Mouse (Mus musculus): ENCODE results near the gene Ttl.

DNA sequence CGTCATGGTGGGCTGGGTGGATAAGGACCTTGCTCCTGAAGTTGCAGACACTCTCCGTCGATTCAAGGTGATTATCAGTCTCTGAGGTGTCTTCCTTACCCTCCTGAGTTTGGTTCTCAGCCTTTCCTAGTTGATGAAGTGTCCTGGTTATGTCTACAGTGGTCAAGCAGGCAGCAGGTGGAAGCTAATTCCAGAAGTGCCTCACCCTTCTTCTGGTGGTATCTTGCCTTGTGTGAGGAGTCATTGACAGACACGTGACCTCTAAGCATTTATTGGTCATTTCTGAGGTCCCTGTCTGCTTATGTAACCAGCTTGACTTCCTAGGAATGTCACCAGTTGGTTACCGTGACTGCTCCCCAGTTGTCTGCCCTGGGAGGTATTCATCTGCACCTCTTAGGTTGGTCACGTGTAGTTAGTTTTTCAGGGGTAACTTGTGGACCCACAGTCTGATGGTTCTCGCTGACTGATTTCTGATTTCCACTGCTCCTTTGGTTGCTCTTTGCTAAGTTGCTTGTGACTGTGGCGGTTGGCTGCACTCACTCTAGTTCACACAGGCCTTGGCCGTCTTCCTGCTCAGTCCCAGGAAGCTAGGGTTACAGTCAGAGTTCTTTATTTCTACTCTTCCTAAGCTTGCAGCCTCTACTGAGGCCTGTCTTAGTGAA is 50.1 kb downstream of the Ttl start:
- TF ChIP-seq GATA1 (IDR thresholded peaks at IDR 0.05; ENCODE audit: borderline replicate concordance, low read length) (no peak), FLI1 (IDR thresholded peaks at IDR 0.05; ENCODE audit: low read length) (no peak)
